In the genomic region with DNA sequence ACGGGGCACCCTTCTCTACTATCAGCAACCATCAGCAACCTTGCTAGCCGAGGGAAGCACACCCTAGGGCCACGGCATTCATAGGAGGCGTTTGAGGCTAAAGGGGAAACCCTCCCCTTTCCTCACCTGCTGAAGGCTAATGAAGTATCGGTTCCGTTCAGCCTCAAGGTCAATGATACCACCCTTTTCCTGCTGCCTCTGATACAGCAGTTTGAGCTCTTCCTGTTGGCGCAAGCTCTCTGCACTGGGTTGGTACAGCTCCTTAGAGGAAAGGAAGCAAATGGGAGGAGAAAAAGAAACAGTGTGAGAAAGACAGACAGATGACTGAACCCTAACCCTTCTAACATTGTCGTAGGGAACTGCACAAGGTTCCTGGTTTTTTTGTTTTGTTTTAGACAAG, we compare ENCODE assay signal across 27 mouse cellular contexts. TPM values are rescaled to one million over a fixed set of nuclear protein-coding genes. Genes with fewer than 3 reads are reported as not detected.
DNase-seq lines count a peak whose midpoint lies in the region; TF ChIP-seq lines count a peak whose summit lies in the region.
"Had no signal": no experiment of that assay in that cellular context is flagged by ENCODE, and none has a peak within 500 bp of the region (broad histone marks: within the 10 kb centered on the region; RNA-seq: fewer than 3 reads in every experiment).

No protein-coding gene starts in this region.

- 42% methylated on average over 8 of the region's 8 CpGs for whole genome bisulfite sequencing in spleen, adult 2 months
- 17% methylated on average over 8 of the region's 8 CpGs for WGBS in bone marrow, adult 2 months

- H3K4me1 ChIP-seq in spleen, adult 2 months (ENCODE audit: control insufficient read depth, insufficient read depth, insufficient read length) = no peaks in the 10 kb centered on the region
- H3K4me1 ChIP-seq in bone marrow, adult 2 months (ENCODE audit: control insufficient read depth, insufficient read depth, low read length) = peaks cover 5% of the 10 kb centered on the region
- H3K4me1 ChIP-seq in megakaryocyte, embryonic 14.5 days = peaks cover 28% of the 10 kb centered on the region
- H3K4me1 ChIP-seq: embryonic facial prominence, embryonic 10.5 days; embryonic facial prominence, embryonic 15.5 days; lung, embryonic 15.5 days; midbrain, embryonic 13.5 days had no signal

- TF ChIP-seq POLR2A in spleen, adult 2 months (IDR thresholded peaks at IDR 0.05; ENCODE audit: low read depth, low read length) = no peak
- TF ChIP-seq POLR2A in bone marrow, adult 2 months (IDR thresholded peaks at IDR 0.05; ENCODE audit: borderline replicate concordance, control insufficient read depth, low read depth, low read length) = no peak

- 0 out of 2 replicates have a peak overlapping the region, but pooled peaks have one; percentile 32 for H3K27ac ChIP-seq in spleen, adult 2 months (ENCODE audit: insufficient read depth, low read length)
- peak overlapping the region; percentile 67 for H3K27ac ChIP-seq in bone marrow, adult 2 months (ENCODE audit: control insufficient read depth, insufficient read depth, low read depth, low read length, poor library complexity)
- H3K27ac ChIP-seq: embryonic facial prominence, embryonic 10.5 days; embryonic facial prominence, embryonic 15.5 days; forebrain, embryonic 12.5 days; hindbrain, embryonic 14.5 days; liver, embryonic 15.5 days; lung, embryonic 15.5 days; midbrain, embryonic 13.5 days had no signal

- H3K36me3 ChIP-seq in spleen, adult 2 months (ENCODE audit: control insufficient read depth, insufficient read depth, low read length) = peaks cover 24% of the 10 kb centered on the region
- H3K36me3 ChIP-seq in megakaryocyte, embryonic 14.5 days (replicated peaks; ENCODE audit: low read length) = peaks cover 84% of the 10 kb centered on the region

- no peak overlapping the region for H3K4me3 ChIP-seq in spleen, adult 2 months (ENCODE audit: extremely low read depth, insufficient read depth, insufficient read length)
- H3K4me3 ChIP-seq in bone marrow, adult 2 months (replicated peaks; ENCODE audit: control insufficient read depth, low read depth, low read length) = peak overlapping the region; percentile 8
- peak overlapping the region; percentile 78 for H3K4me3 ChIP-seq in megakaryocyte, embryonic 14.5 days (replicated peaks)
- H3K4me3 ChIP-seq: embryonic facial prominence, embryonic 10.5 days; embryonic facial prominence, embryonic 15.5 days; forebrain, embryonic 12.5 days; liver, embryonic 15.5 days; lung, embryonic 15.5 days; midbrain, embryonic 13.5 days had no signal

- no peaks in the 10 kb centered on the region for H3K9me3 ChIP-seq in megakaryocyte, embryonic 14.5 days
- H3K9me3 ChIP-seq: embryonic facial prominence, embryonic 10.5 days; embryonic facial prominence, embryonic 15.5 days; forebrain, embryonic 12.5 days; G1E; liver, embryonic 15.5 days; lung, embryonic 15.5 days; midbrain, embryonic 13.5 days had no signal

- no peaks in the 10 kb centered on the region for H3K27me3 ChIP-seq in spleen, adult 2 months (ENCODE audit: control insufficient read depth, insufficient read depth, low read length)
- H3K27me3 ChIP-seq in megakaryocyte, embryonic 14.5 days (replicated peaks) = no peaks in the 10 kb centered on the region
- H3K27me3 ChIP-seq: embryonic facial prominence, embryonic 15.5 days; forebrain, embryonic 12.5 days; liver, embryonic 15.5 days; lung, embryonic 15.5 days; midbrain, embryonic 13.5 days had no signal

- no peak for DNase-seq in spleen, adult 2 months (ENCODE audit: low read depth in 1 of 2, low spot score in 2 of 2)
- no peak for DNase-seq in spleen, postnatal 10 days (ENCODE audit: low spot score in 2 of 2)
- DNase-seq in ovary, postnatal 36 days (ENCODE audit: low spot score) = no peak
- DNase-seq in gastrocnemius, adult 18-20 months (ENCODE audit: low spot score) = no peak
- no peak for DNase-seq in spleen, adult 12 weeks (ENCODE audit: low spot score)
- DNase-seq: adrenal gland, postnatal 14 days; B cell, adult 2 months; cerebellum, adult 18-20 months; cerebellum, postnatal 10 days; gastrocnemius, postnatal 25 days; heart, adult 18-20 months; heart, postnatal 36 days; kidney, adult 8-10 months; liver; right cerebral cortex, postnatal 25 days; spleen, adult 18-20 months; thymus, postnatal 14 days had no signal

- no peak for TF ChIP-seq CTCF in spleen, adult 2 months (IDR thresholded peaks at IDR 0.05; ENCODE audit: extremely low read depth, insufficient read depth, insufficient read length, insufficient replicate concordance)
- no peak for TF ChIP-seq CTCF in bone marrow, adult 2 months (IDR thresholded peaks at IDR 0.05; ENCODE audit: control insufficient read depth, insufficient read depth, low read length)

RNA-seq across cellular contexts. Expression of gene Bcs1l, which starts 6.3 kb away (rescaled TPM):
- polyA plus RNA-seq in spleen, adult 2 months (2012; rRNA removed) = 7.9 and 9.3 TPM in 2 replicates
- polyA plus RNA-seq in bone marrow, adult 2 months (2011; ENCODE audit: insufficient read depth, insufficient read length, low replicate concordance, missing spikeins) = 5.7 and 7.8 TPM in 2 replicates
- 1.5 and 2.7 TPM in 2 replicates for polyA plus RNA-seq in megakaryocyte, embryonic 14.5 days (2012; ENCODE audit: insufficient read depth, low replicate concordance)
- 10 to 100 TPM; 20.6 to 21.6 TPM for total RNA-seq in gastrocnemius, adult 18-20 months (2021)

RNA-seq across cellular contexts. Expression of gene Zfp142, which starts 6.4 kb away (rescaled TPM):
- 13.5 and 14.2 TPM in 2 replicates for polyA plus RNA-seq in spleen, adult 2 months (2012; rRNA removed)
- polyA plus RNA-seq in bone marrow, adult 2 months (2011; ENCODE audit: insufficient read depth, insufficient read length, low replicate concordance, missing spikeins) = 6.8 and 12.0 TPM in 2 replicates
- 2.0 and 2.2 TPM in 2 replicates for polyA plus RNA-seq in megakaryocyte, embryonic 14.5 days (2012; ENCODE audit: insufficient read depth, low replicate concordance)
- 1 to 10 TPM; 8.7 to 9.7 TPM for total RNA-seq in gastrocnemius, adult 18-20 months (2021)

RNA-seq across cellular contexts. Expression of gene Rnf25, which starts 6.8 kb away (rescaled TPM):
- polyA plus RNA-seq in spleen, adult 2 months (2012; rRNA removed) = 31.4 and 33.5 TPM in 2 replicates
- 22.5 and 33.6 TPM in 2 replicates for polyA plus RNA-seq in bone marrow, adult 2 months (2011; ENCODE audit: insufficient read depth, insufficient read length, low replicate concordance, missing spikeins)
- polyA plus RNA-seq in megakaryocyte, embryonic 14.5 days (2012; ENCODE audit: insufficient read depth, low replicate concordance) = 14.9 and 27.3 TPM in 2 replicates
- total RNA-seq in gastrocnemius, adult 18-20 months (2021) = 10 to 100 TPM; 16.2 to 16.5 TPM

RNA-seq across cellular contexts. Expression of gene Stk36, which starts 6.8 kb away (rescaled TPM):
- 0.56 and 0.92 TPM in 2 replicates for polyA plus RNA-seq in spleen, adult 2 months (2012; rRNA removed)
- polyA plus RNA-seq in bone marrow, adult 2 months (2011; ENCODE audit: insufficient read depth, insufficient read length, low replicate concordance, missing spikeins) = 0.70 and 1.6 TPM in 2 replicates
- polyA plus RNA-seq in megakaryocyte, embryonic 14.5 days (2012; ENCODE audit: insufficient read depth, low replicate concordance) = 0.12 TPM in 1 of 2 replicates, not detected in the other
- under 1 TPM; 0.27 to 0.28 TPM for total RNA-seq in gastrocnemius, adult 18-20 months (2021)

RNA-seq across cellular contexts. Expression of gene Usp37, which starts 50.4 kb away (rescaled TPM):
- polyA plus RNA-seq in spleen, adult 2 months (2012; rRNA removed) = 2.5 and 2.7 TPM in 2 replicates
- 8.7 and 10.1 TPM in 2 replicates for polyA plus RNA-seq in bone marrow, adult 2 months (2011; ENCODE audit: insufficient read depth, insufficient read length, low replicate concordance, missing spikeins)
- polyA plus RNA-seq in megakaryocyte, embryonic 14.5 days (2012; ENCODE audit: insufficient read depth, low replicate concordance) = 0.17 TPM in 1 of 2 replicates, not detected in the other
- 1 to 10 TPM; 7.2 to 7.8 TPM for total RNA-seq in gastrocnemius, adult 18-20 months (2021)
